Mouse (Mus musculus) thymus, postnatal 10 days (tissue): Measurements from ENCODE around the gene Ccdc187.

Experiments
- DNase-seq, 2 experiments: peaks; one replicate each; pipeline ENCODE4 v3.0.0; 2021; ENCODE audit warnings: low spot score in 2 of 2

Ccdc187 gene

GRCm38 (mm10) chr2:26316576-26317246, 22.4 kb upstream of the Ccdc187 start:
- no peak for DNase-seq

- no peak for DNase-seq
Observed at GRCm38 (mm10) chr2:26315925-26316311, 21.6 kb upstream of the Ccdc187 start.

GRCm38 (mm10) chr2:26315072-26315924, 20.9 kb upstream of the Ccdc187 start, which contains the start of gene Gpsm1:
Gene Gpsm1 (plus strand): TSS chr2:26315515.
- DNase-seq, result peak; percentile 35 to 48

GRCm38 (mm10) chr2:26314281-26315071, 20.1 kb upstream of the Ccdc187 start:
- no peak for DNase-seq

GRCm38 (mm10) chr2:26313394-26313793, 19.0 kb upstream of the Ccdc187 start:
- DNase-seq, result no peak

GRCm38 (mm10) chr2:26312812-26313211, 18.5 kb upstream of the Ccdc187 start:
- no peak for DNase-seq

GRCm38 (mm10) chr2:26311936-26312335, 17.6 kb upstream of the Ccdc187 start:
- DNase-seq, result no peak

- DNase-seq, result no peak
Observed at GRCm38 (mm10) chr2:26309739-26310138, 15.4 kb upstream of the Ccdc187 start.

GRCm38 (mm10) chr2:26306702-26307101, 12.3 kb upstream of the Ccdc187 start:
- no peak for DNase-seq

GRCm38 (mm10) chr2:26305555-26305954, 11.2 kb upstream of the Ccdc187 start:
- DNase-seq, result no peak

- no peak for DNase-seq
Observed at GRCm38 (mm10) chr2:26304711-26305110, 10.4 kb upstream of the Ccdc187 start.

- DNase-seq, result no peak
Observed at GRCm38 (mm10) chr2:26302005-26302503, 7.7 kb upstream of the Ccdc187 start.

- DNase-seq, result peak; percentile 66 to 82
Observed at GRCm38 (mm10) chr2:26300808-26301174, 6.4 kb upstream of the Ccdc187 start.

- DNase-seq, result no peak
Observed at GRCm38 (mm10) chr2:26300161-26300807, 5.9 kb upstream of the Ccdc187 start.

- no peak for DNase-seq
Observed at GRCm38 (mm10) chr2:26299336-26299735, 5.0 kb upstream of the Ccdc187 start.

GRCm38 (mm10) chr2:26298856-26299230, 4.5 kb upstream of the Ccdc187 start:
- DNase-seq, result no peak

GRCm38 (mm10) chr2:26298208-26298855, 4.0 kb upstream of the Ccdc187 start:
- DNase-seq, result no peak

GRCm38 (mm10) chr2:26296606-26297195, 2.3 kb upstream of the Ccdc187 start:
- no peak for DNase-seq

GRCm38 (mm10) chr2:26290133-26290532, 4.2 kb downstream of the Ccdc187 start:
- DNase-seq, result no peak

- no peak for DNase-seq
Observed at GRCm38 (mm10) chr2:26286391-26286790, 8.0 kb downstream of the Ccdc187 start.

GRCm38 (mm10) chr2:26285804-26286203, 8.6 kb downstream of the Ccdc187 start:
- DNase-seq, result no peak
